Mouse (Mus musculus) MEL (cell line): ENCODE measurements around the gene Chpf. TPM values are rescaled to one million over a fixed set of nuclear protein-coding genes. Genes with fewer than 3 reads are reported as not detected.

ENCODE experiments used
- DNase-seq: peaks from one replicate; pipeline ENCODE4 v3.0.0; 2011; ENCODE audit warnings: low read depth, low spot score
- H3K27ac ChIP-seq: 2 replicates; pipeline ENCODE4 v1.5.1; 2012; ENCODE audit warnings: low read depth, mild to moderate bottlenecking, control low read depth, low read length, moderate library complexity; ENCODE audit not compliant: control insufficient read depth
- H3K27me3 ChIP-seq, 2 experiments: fragments of 150-350 bp in 1 of 2; sonication (generic) in 1 of 2; 2 replicates each; pipeline ENCODE4 v1.6.1; 2012; ENCODE audit warnings: low read length in 2 of 2, mild to moderate bottlenecking in 2 of 2, improper control_type of control experiment in 1 of 2, moderate library complexity in 1 of 2; ENCODE audit not compliant: insufficient read depth in 2 of 2, control insufficient read depth in 1 of 2
- H3K36me3 ChIP-seq, 2 experiments: 2 replicates each; pipeline ENCODE4 v1.6.1; 2012 to 2014; ENCODE audit warnings: low read length in 2 of 2, improper control_type of control experiment in 1 of 2, inconsistent platforms in 1 of 2, mild to moderate bottlenecking in 1 of 2; ENCODE audit not compliant: insufficient read depth in 2 of 2, control insufficient read depth in 1 of 2
- H3K4me1 ChIP-seq, 2 experiments: fragments of 150-350 bp in 1 of 2; sonication (generic) in 1 of 2; 2 replicates each; pipeline ENCODE4 v1.6.1; 2012; ENCODE audit warnings: low read length in 2 of 2, improper control_type of control experiment in 1 of 2, mild to moderate bottlenecking in 1 of 2; ENCODE audit not compliant: insufficient read depth in 2 of 2, control insufficient read depth in 1 of 2
- H3K4me3 ChIP-seq, 2 experiments: fragments of 150-350 bp in 1 of 2; sonication (generic) in 1 of 2; 2 replicates each; pipeline ENCODE4 v1.5.1; 2012; ENCODE audit warnings: low read depth in 2 of 2, low read length in 2 of 2, mild to moderate bottlenecking in 2 of 2, moderate library complexity in 2 of 2, control low read depth in 1 of 2, improper control_type of control experiment in 1 of 2; ENCODE audit not compliant: control insufficient read depth in 1 of 2, insufficient read depth in 1 of 2
- H3K79me2 ChIP-seq: 2 replicates; pipeline ENCODE4 v1.6.1; 2012; ENCODE audit warnings: mild to moderate bottlenecking, low read length, moderate library complexity; ENCODE audit not compliant: control insufficient read depth, poor library complexity, insufficient read depth
- H3K9ac ChIP-seq: 2 replicates; pipeline ENCODE4 v1.6.1; 2012; ENCODE audit warnings: low read depth, mild to moderate bottlenecking, control low read depth, low read length, moderate library complexity; ENCODE audit not compliant: control insufficient read depth, poor library complexity, severe bottlenecking
- H3K9me3 ChIP-seq: fragments of 150-350 bp; sonication (generic); replicated peaks from 2 replicates; pipeline ENCODE4 v1.6.1; 2012; ENCODE audit warnings: mild to moderate bottlenecking, low read length, improper control_type of control experiment, moderate library complexity; ENCODE audit not compliant: insufficient read depth
- BHLHE40 ChIP-seq: IDR thresholded peaks from 2 replicates; pipeline ENCODE4 v1.6.1; 2012; ENCODE audit warnings: low read depth, mild to moderate bottlenecking, inconsistent platforms, low read length, improper control_type of control experiment, borderline replicate concordance
- CHD1 ChIP-seq: IDR thresholded peaks from 2 replicates; pipeline ENCODE4 v1.6.1; 2012; ENCODE audit warnings: low read depth, mild to moderate bottlenecking, inconsistent platforms, low read length, improper control_type of control experiment
- CTCF ChIP-seq, 3 experiments: IDR thresholded peaks in 2 of 3; conservative IDR thresholded peaks in 1 of 3; 2 replicates each; pipeline ENCODE4 v1.5.1; 2011 to 2012; ENCODE audit warnings: low read length in 3 of 3, low read depth in 2 of 3, mild to moderate bottlenecking in 2 of 3, improper control_type of control experiment in 1 of 3, inconsistent platforms in 1 of 3, mixed read lengths in 1 of 3, moderate library complexity in 1 of 3; ENCODE audit not compliant: control insufficient read depth in 1 of 3, insufficient read depth in 1 of 3, poor library complexity in 1 of 3, severe bottlenecking in 1 of 3
- ELF1 ChIP-seq: IDR thresholded peaks from 2 replicates; pipeline ENCODE4 v1.6.1; 2014; ENCODE audit warnings: low read depth, mild to moderate bottlenecking, inconsistent platforms, low read length, improper control_type of control experiment, moderate library complexity
- EP300 ChIP-seq, 2 experiments: IDR thresholded peaks; 2 replicates each; pipeline ENCODE4 v1.6.1; 2011; ENCODE audit warnings: improper control_type of control experiment in 2 of 2, low read length in 2 of 2, low read depth in 1 of 2, mild to moderate bottlenecking in 1 of 2
- ETS1 ChIP-seq: IDR thresholded peaks from 2 replicates; pipeline ENCODE4 v1.6.1; 2012; ENCODE audit warnings: low read depth, mild to moderate bottlenecking, inconsistent platforms, low read length, improper control_type of control experiment, moderate library complexity
- GABPA ChIP-seq: IDR thresholded peaks from 2 replicates; pipeline ENCODE4 v1.6.1; 2012; ENCODE audit warnings: low read depth, mild to moderate bottlenecking, inconsistent platforms, low read length, improper control_type of control experiment, moderate library complexity
- HCFC1 ChIP-seq: IDR thresholded peaks from 2 replicates; pipeline ENCODE4 v1.6.1; 2012; ENCODE audit warnings: low read depth, mild to moderate bottlenecking, inconsistent platforms, low read length, improper control_type of control experiment, moderate library complexity
- MAFK ChIP-seq: IDR thresholded peaks from 2 replicates; pipeline ENCODE4 v1.6.1; 2011; ENCODE audit warnings: low read depth, mild to moderate bottlenecking, low read length, improper control_type of control experiment, borderline replicate concordance
- MAX ChIP-seq: IDR thresholded peaks from 2 replicates; pipeline ENCODE4 v1.6.1; 2011; ENCODE audit warnings: low read length, improper control_type of control experiment
- MAZ ChIP-seq: IDR thresholded peaks from 2 replicates; pipeline ENCODE4 v1.6.1; 2012; ENCODE audit warnings: low read depth, mild to moderate bottlenecking, inconsistent platforms, low read length, improper control_type of control experiment
- MEF2A ChIP-seq: IDR thresholded peaks from 2 replicates; pipeline ENCODE4 v1.6.1; 2014; ENCODE audit warnings: low read depth, mild to moderate bottlenecking, inconsistent platforms, low read length, improper control_type of control experiment; ENCODE audit not compliant: poor library complexity, insufficient replicate concordance, severe bottlenecking; ENCODE audit errors: extremely low read depth
- MXI1 ChIP-seq: IDR thresholded peaks from 2 replicates; pipeline ENCODE4 v1.6.1; 2011; ENCODE audit warnings: mild to moderate bottlenecking, low read depth, low read length, improper control_type of control experiment
- MYB ChIP-seq: IDR thresholded peaks from 2 replicates; pipeline ENCODE4 v1.6.1; 2011; ENCODE audit warnings: mild to moderate bottlenecking, low read depth, low read length, improper control_type of control experiment
- MYC ChIP-seq: IDR thresholded peaks from 2 replicates; pipeline ENCODE4 v1.6.1; 2011; ENCODE audit warnings: low read depth, mild to moderate bottlenecking, low read length, improper control_type of control experiment, moderate library complexity
- NRF1 ChIP-seq: IDR thresholded peaks from 2 replicates; pipeline ENCODE4 v1.6.1; 2014; ENCODE audit warnings: low read depth, mild to moderate bottlenecking, inconsistent platforms, low read length, improper control_type of control experiment, moderate library complexity; ENCODE audit not compliant: poor library complexity, insufficient read depth, severe bottlenecking
- RCOR1 ChIP-seq: IDR thresholded peaks from 2 replicates; pipeline ENCODE4 v1.6.1; 2012; ENCODE audit warnings: low read depth, mild to moderate bottlenecking, inconsistent platforms, low read length, improper control_type of control experiment
- SIN3A ChIP-seq: IDR thresholded peaks from 2 replicates; pipeline ENCODE4 v1.6.1; 2012; ENCODE audit warnings: low read length, improper control_type of control experiment, inconsistent platforms
- SMC3 ChIP-seq: IDR thresholded peaks from 2 replicates; pipeline ENCODE4 v1.6.1; 2011; ENCODE audit warnings: low read depth, low read length, improper control_type of control experiment
- TAL1 ChIP-seq: IDR thresholded peaks from 2 replicates; pipeline ENCODE4 v1.6.1; 2012; ENCODE audit warnings: mild to moderate bottlenecking, inconsistent platforms, low read length, moderate library complexity, mixed read lengths
- TBP ChIP-seq: IDR thresholded peaks from 2 replicates; pipeline ENCODE4 v1.8.0; 2011; ENCODE audit warnings: low read depth, low read length, improper control_type of control experiment
- TCF12 ChIP-seq: IDR thresholded peaks from 2 replicates; pipeline ENCODE4 v1.6.1; 2014; ENCODE audit warnings: low read depth, mild to moderate bottlenecking, inconsistent platforms, low read length, improper control_type of control experiment, moderate library complexity
- UBTF ChIP-seq: IDR thresholded peaks from 2 replicates; pipeline ENCODE4 v1.6.1; 2012; ENCODE audit warnings: low read depth, mild to moderate bottlenecking, inconsistent platforms, low read length, improper control_type of control experiment, moderate library complexity, borderline replicate concordance; ENCODE audit not compliant: insufficient read depth
- USF2 ChIP-seq, 2 experiments: IDR thresholded peaks; 2 replicates each; pipeline ENCODE4 v1.6.1; 2011 to 2012; ENCODE audit warnings: improper control_type of control experiment in 2 of 2, low read length in 2 of 2, borderline replicate concordance in 1 of 2, inconsistent platforms in 1 of 2, low read depth in 1 of 2, mild to moderate bottlenecking in 1 of 2; ENCODE audit not compliant: insufficient read depth in 1 of 2
- ZKSCAN1 ChIP-seq: IDR thresholded peaks from 2 replicates; pipeline ENCODE4 v1.6.1; 2012; ENCODE audit warnings: low read depth, mild to moderate bottlenecking, inconsistent platforms, low read length, improper control_type of control experiment, moderate library complexity
- ZMIZ1 ChIP-seq: IDR thresholded peaks from 2 replicates; pipeline ENCODE4 v1.6.1; 2012; ENCODE audit warnings: low read depth, mild to moderate bottlenecking, inconsistent platforms, low read length, improper control_type of control experiment, moderate library complexity
- ZNF384 ChIP-seq: IDR thresholded peaks from 2 replicates; pipeline ENCODE4 v1.6.1; 2012; ENCODE audit warnings: low read depth, mild to moderate bottlenecking, inconsistent platforms, low read length, improper control_type of control experiment
- polyA plus RNA-seq, 2 experiments: library from polyadenylated mRNA; stranded (reverse) in 1 of 2; unstranded in 1 of 2; fragments of >175 nt in 1 of 2; fragments of >200 nt in 1 of 2; gene quantifications; 2 replicates each; pipeline versions ENCODE4 v1.2.1 to v1.2.4; 2012; ENCODE audit warnings: low replicate concordance in 2 of 2, low read depth in 1 of 2; ENCODE audit not compliant: insufficient read length in 2 of 2, insufficient read depth in 1 of 2, missing spikeins in 1 of 2
- total RNA-seq: library from RNA; depleted of rRNA; stranded (reverse); fragments of 300-350 nt; gene quantifications from 2 replicates; pipeline ENCODE4 v1.2.3, GENCODE M21; 2012

Chpf gene
- total and polyA plus RNA-seq, 3 experiments, result 32.3 to 49.0 TPM; not detected in 1

DNA sequence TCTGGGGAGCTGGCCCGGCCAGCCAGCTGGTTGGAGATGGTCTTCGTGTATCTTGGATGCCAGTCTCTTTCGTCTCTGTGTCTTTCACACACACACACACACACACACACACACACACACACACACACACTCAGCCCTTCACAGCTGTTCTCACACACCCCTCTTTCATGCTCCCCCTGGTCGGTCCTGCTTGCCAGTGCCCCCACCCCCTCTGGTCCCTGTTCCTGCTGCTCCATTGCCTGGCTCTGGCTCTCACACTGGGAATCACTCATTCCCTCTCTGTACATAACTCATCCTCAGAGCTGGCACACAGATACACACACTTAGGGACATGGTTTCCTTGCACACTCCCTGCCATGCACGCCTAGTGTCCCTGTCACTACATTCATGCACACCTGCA, 27.2 kb downstream of the Chpf start:
- TF ChIP-seq MAX (no peak), SMC3 (no peak), ZNF384 (no peak)
- TF ChIP-seq, all 39 proteins: peak for 0
- no peak overlapping the region for H3K4me3 ChIP-seq
- peaks cover 3 to 4% of the 10 kb centered on the region in 2 experiments; a peak in 3 of 4 replicates for H3K27me3 ChIP-seq
- no peaks in the 10 kb centered on the region for H3K9me3 ChIP-seq
- no peaks in the 10 kb centered on the region; the same call in 1 of the 2 replicates for H3K79me2 ChIP-seq
- H3K9ac ChIP-seq, result no peak overlapping the region
- H3K4me1 ChIP-seq, result peaks cover 16 to 27% of the 10 kb centered on the region in 2 experiments; a peak in 3 of 4 replicates
- no peak overlapping the region for H3K27ac ChIP-seq
- peaks cover 0 to 22% of the 10 kb centered on the region in 2 experiments; a peak in 2 of 4 replicates for H3K36me3 ChIP-seq
- DNase-seq, result no peak

GRCm38 (mm10) chr1:75450314-75451005, 28.6 kb downstream of the Chpf start, which contains the start of gene Asic4:
Gene Asic4 (plus strand): TSS chr1:75450436.
- Histone ChIP-seq H3K27ac (peak within 1 kb of the TSS; percentile 5; the same call in 1 of the 2 replicates), H3K9me3 (no peaks in the 10 kb centered on the region), H3K4me1 (peaks cover 20 to 33% of the 10 kb centered on the region in 2 experiments; a peak in 3 of 4 replicates), H3K9ac (peak within 1 kb of the TSS; percentile 45), H3K79me2 (no peaks in the 10 kb centered on the region; the same call in 1 of the 2 replicates), H3K4me3 (peak within 1 kb of the TSS; percentile 30 to 64; a peak in 3 of 4 replicates), H3K36me3 (peaks cover 0 to 22% of the 10 kb centered on the region in 2 experiments; a peak in 2 of 4 replicates), H3K27me3 (peaks cover 3 to 4% of the 10 kb centered on the region in 2 experiments; a peak in 3 of 4 replicates)
- DNase-seq, result peak; percentile 82
- TF ChIP-seq BHLHE40, result peak; percentile 73; the same call in 1 of the 2 replicates
- no peak for TF ChIP-seq ZMIZ1
- TF ChIP-seq NRF1, result peak; percentile 44; the same call in 1 of the 2 replicates
- peak; percentile 61 to 80; a peak in 3 of 4 replicates for TF ChIP-seq EP300 (IDR thresholded peaks at IDR 0.05; ENCODE audit: low read depth in 1 of 2, low read length in 2 of 2)
- no peak for TF ChIP-seq HCFC1
- no peak for TF ChIP-seq MAX
- TF ChIP-seq MEF2A, result no peak
- peak; percentile 88; the same call in 1 of the 2 replicates for TF ChIP-seq MAZ
- peak; percentile 81 for TF ChIP-seq MXI1
- TF ChIP-seq SMC3, result no peak
- TF ChIP-seq ZNF384, result no peak
- no peak for TF ChIP-seq CHD1
- TF ChIP-seq TCF12, result peak; percentile 93
- peak; percentile 87 for TF ChIP-seq ETS1
- peak; percentile 62 for TF ChIP-seq SIN3A
- TF ChIP-seq TAL1, result peak; percentile 94
- no peak for TF ChIP-seq MAFK
- peak; percentile 93 for TF ChIP-seq UBTF
- TF ChIP-seq MYB, result no peak
- no peak for TF ChIP-seq ELF1
- TF ChIP-seq USF2 (IDR thresholded peaks at IDR 0.05; ENCODE audit: borderline replicate concordance in 1 of 2, insufficient read depth in 1 of 2, low read depth in 1 of 2, low read length in 2 of 2), result no peak
- 0 out of 2 replicates have a peak, but pooled peaks have one; percentile 35 for TF ChIP-seq MYC
- peak; percentile 40; the same call in 1 of the 2 replicates for TF ChIP-seq TBP
- peak; percentile 71 for TF ChIP-seq RCOR1
- TF ChIP-seq GABPA, result no peak
- TF ChIP-seq ZKSCAN1, result no peak
- TF ChIP-seq CTCF (IDR thresholded peaks at IDR 0.05 in 2 of 3, conservative IDR thresholded peaks at IDR 0.05 in 1 of 3; ENCODE audit: control insufficient read depth in 1 of 3, insufficient read depth in 1 of 3, low read depth in 2 of 3, low read length in 3 of 3, poor library complexity in 1 of 3, severe bottlenecking in 1 of 3), result no peak
